Mouse (Mus musculus) left cerebral cortex, postnatal 14 days (tissue): Measurements from ENCODE around the gene Olfr556. TPM values are rescaled to one million over a fixed set of nuclear protein-coding genes. Genes with fewer than 3 reads are reported as not detected.

Source experiments
- total RNA-seq, 2 experiments: library from RNA; stranded (reverse); gene quantifications; 2 replicates each; pipeline ENCODE4 v1.2.3; 2021

Gene Olfr556
- total RNA-seq, 2 experiments from 2014 or later: 0.13 TPM; not detected in 1

Other genes with a start within 250 kb of the Olfr556 start
- gene Rrm1, start 223.2 kb upstream of the Olfr556 start, total RNA-seq: 10 to 100 TPM; 11.4 TPM
- gene Olfr543, start 183.2 kb upstream of the Olfr556 start, total RNA-seq: not detected
- gene Olfr544, start 176.6 kb upstream of the Olfr556 start, total RNA-seq: not detected
- not detected for gene Olfr545, start 165.3 kb upstream of the Olfr556 start, total RNA-seq
- gene Olfr547, start 130.2 kb upstream of the Olfr556 start, total RNA-seq: not detected
- not detected for gene Olfr548-ps1, start 124.0 kb upstream of the Olfr556 start, total RNA-seq
- not detected for gene Olfr549, start 115.0 kb upstream of the Olfr556 start, total RNA-seq
- 1 to 10 TPM; 1.7 to 1.9 TPM for gene Trim21, start 99.4 kb upstream of the Olfr556 start, total RNA-seq
- under 1 TPM; 0.32 to 0.35 TPM for gene Olfr550, start 93.5 kb upstream of the Olfr556 start, total RNA-seq
- gene Olfr551, start 73.0 kb upstream of the Olfr556 start, total RNA-seq: not detected
- gene Olfr552, start 67.1 kb upstream of the Olfr556 start, total RNA-seq: under 1 TPM; 0.08 to 0.15 TPM
- not detected for gene Olfr553, start 46.7 kb upstream of the Olfr556 start, total RNA-seq
- gene Olfr554, start 26.5 kb upstream of the Olfr556 start, total RNA-seq: not detected
- not detected for gene Olfr555, start 6.1 kb upstream of the Olfr556 start, total RNA-seq
- gene Trim68, start 22.4 kb downstream of the Olfr556 start, total RNA-seq: 1 to 10 TPM; 3.5 to 4.0 TPM
- under 1 TPM in 1 of 2 experiments, not detected in 1; 0.13 TPM for gene Olfr557, start 31.0 kb downstream of the Olfr556 start, total RNA-seq
- under 1 TPM; 0.25 to 0.66 TPM for gene Olfr558, start 37.3 kb downstream of the Olfr556 start, total RNA-seq
- not detected for gene Olfr33, start 54.2 kb downstream of the Olfr556 start, total RNA-seq
- gene Olfr559, start 62.6 kb downstream of the Olfr556 start, total RNA-seq: not detected
- under 1 TPM in 1 of 2 experiments, not detected in 1; 0.17 TPM for gene Olfr560, start 94.5 kb downstream of the Olfr556 start, total RNA-seq
- under 1 TPM; 0.59 to 0.77 TPM for gene Olfr78, start 94.6 kb downstream of the Olfr556 start, total RNA-seq
- gene Olfr561, start 106.3 kb downstream of the Olfr556 start, total RNA-seq: not detected
- gene Olfr564, start 138.6 kb downstream of the Olfr556 start, total RNA-seq: under 1 TPM in 1 of 2 experiments, not detected in 1; 0.36 TPM
- gene Olfr566, start 193.9 kb downstream of the Olfr556 start, total RNA-seq: not detected
- not detected for gene Olfr568, start 212.2 kb downstream of the Olfr556 start, total RNA-seq
- gene Olfr569, start 226.0 kb downstream of the Olfr556 start, total RNA-seq: not detected
- gene Olfr570, start 229.7 kb downstream of the Olfr556 start, total RNA-seq: not detected